Mouse (Mus musculus) CH12.LX (cell line): ENCODE measurements around the gene Syt1. TPM values are rescaled to one million over a fixed set of nuclear protein-coding genes. Genes with fewer than 3 reads are reported as not detected.

ENCODE experiments used
- DNase-seq: peaks from one replicate; pipeline ENCODE4 v3.0.0-alpha.2; 2013; ENCODE audit errors: extremely low read depth
- H3K27ac ChIP-seq: 2 replicates; pipeline ENCODE4 v1.5.1; 2012; ENCODE audit warnings: low read depth, mild to moderate bottlenecking, control low read depth, moderate library complexity; ENCODE audit not compliant: insufficient read depth
- H3K27me3 ChIP-seq: replicated peaks from 2 replicates; pipeline ENCODE3; 2012; ENCODE audit warnings: inconsistent platforms
- H3K36me3 ChIP-seq, 2 experiments: replicated peaks in 1 of 2; 2 replicates each; pipeline versions ENCODE3 to v1.6.1; 2012; ENCODE audit warnings: inconsistent platforms in 1 of 2, low read length in 1 of 2, mild to moderate bottlenecking in 1 of 2, mixed read lengths in 1 of 2, moderate library complexity in 1 of 2; ENCODE audit not compliant: control insufficient read depth in 1 of 2, insufficient read depth in 1 of 2
- H3K4me1 ChIP-seq, 2 experiments: 2 replicates each; pipeline ENCODE4 v1.6.1; 2012; ENCODE audit warnings: inconsistent platforms in 1 of 2, moderate library complexity in 1 of 2; ENCODE audit not compliant: insufficient read depth in 2 of 2, control insufficient read depth in 1 of 2
- H3K4me2 ChIP-seq: 2 replicates; pipeline ENCODE4 v1.6.1; 2012; ENCODE audit warnings: low read depth, mild to moderate bottlenecking, control low read depth; ENCODE audit not compliant: poor library complexity, insufficient read depth, severe bottlenecking
- H3K4me3 ChIP-seq, 3 experiments: fragments of 150-350 bp in 1 of 3; sonication (generic) in 1 of 3; replicated peaks in 1 of 3; 2 replicates each; pipeline versions ENCODE3 to v1.5.1; 2011 to 2012; ENCODE audit warnings: low read depth in 2 of 3, low read length in 2 of 3, mild to moderate bottlenecking in 2 of 3, moderate library complexity in 2 of 3, control low read depth in 1 of 3, improper control_type of control experiment in 1 of 3, inconsistent platforms in 1 of 3, mixed read lengths in 1 of 3; ENCODE audit not compliant: poor library complexity in 1 of 3
- H3K79me2 ChIP-seq: replicated peaks from 2 replicates; pipeline ENCODE4 v1.6.1; 2012; ENCODE audit warnings: mild to moderate bottlenecking, moderate library complexity; ENCODE audit not compliant: control insufficient read depth, poor library complexity, insufficient read depth, severe bottlenecking; ENCODE audit errors: extremely low read depth
- H3K9ac ChIP-seq: 2 replicates; pipeline ENCODE4 v1.6.1; 2012; ENCODE audit warnings: low read depth, mild to moderate bottlenecking, control low read depth, moderate library complexity; ENCODE audit not compliant: insufficient read depth
- H3K9me3 ChIP-seq: replicated peaks from 2 replicates; pipeline ENCODE3; 2012; ENCODE audit warnings: low read length, inconsistent platforms, mixed read lengths
- BHLHE40 ChIP-seq: IDR thresholded peaks from 2 replicates; pipeline ENCODE4 v1.6.1; 2011; ENCODE audit warnings: mild to moderate bottlenecking, low read depth, low read length, improper control_type of control experiment
- CHD1 ChIP-seq: IDR thresholded peaks from 2 replicates; pipeline ENCODE4 v1.6.1; 2012; ENCODE audit warnings: low read depth, low read length, improper control_type of control experiment, inconsistent platforms
- CTCF ChIP-seq, 2 experiments: IDR thresholded peaks in 1 of 2; conservative IDR thresholded peaks in 1 of 2; 2 replicates each; pipeline ENCODE4 v1.5.1; 2011 to 2012; ENCODE audit warnings: low read depth in 2 of 2, low read length in 2 of 2, improper control_type of control experiment in 1 of 2, inconsistent platforms in 1 of 2, mild to moderate bottlenecking in 1 of 2, moderate library complexity in 1 of 2
- E2F4 ChIP-seq: IDR thresholded peaks from 2 replicates; pipeline ENCODE4 v1.6.1; 2011; ENCODE audit warnings: low read depth, low read length, improper control_type of control experiment; ENCODE audit not compliant: insufficient replicate concordance
- EP300 ChIP-seq: IDR thresholded peaks from 2 replicates; pipeline ENCODE4 v1.6.1; 2011; ENCODE audit warnings: low read length, improper control_type of control experiment
- ETS1 ChIP-seq: conservative IDR thresholded peaks from 2 replicates; pipeline ENCODE4 v1.6.1; 2012; ENCODE audit warnings: low read depth, mild to moderate bottlenecking, inconsistent platforms, low read length, improper control_type of control experiment, moderate library complexity
- GABPA ChIP-seq: IDR thresholded peaks from 2 replicates; pipeline ENCODE4 v1.6.1; 2012; ENCODE audit warnings: low read depth, low read length, improper control_type of control experiment, inconsistent platforms; ENCODE audit not compliant: insufficient replicate concordance
- IRF4 ChIP-seq: IDR thresholded peaks from 2 replicates; pipeline ENCODE4 v1.6.1; 2014; ENCODE audit warnings: low read depth, mild to moderate bottlenecking, inconsistent platforms, low read length, improper control_type of control experiment
- JUN ChIP-seq: IDR thresholded peaks from 2 replicates; pipeline ENCODE4 v1.6.1; 2011; ENCODE audit warnings: low read depth, mild to moderate bottlenecking, low read length, improper control_type of control experiment, moderate library complexity; ENCODE audit not compliant: insufficient read depth
- JUND ChIP-seq: conservative IDR thresholded peaks from 2 replicates; pipeline ENCODE4 v1.6.1; 2011; ENCODE audit warnings: low read depth, low read length, improper control_type of control experiment
- MAFK ChIP-seq: IDR thresholded peaks from 2 replicates; pipeline ENCODE4 v1.6.1; 2011; ENCODE audit warnings: low read length, improper control_type of control experiment; ENCODE audit not compliant: insufficient replicate concordance
- MAX ChIP-seq: IDR thresholded peaks from 2 replicates; pipeline ENCODE4 v1.6.1; 2011; ENCODE audit warnings: low read length, improper control_type of control experiment
- MEF2A ChIP-seq: IDR thresholded peaks from 2 replicates; pipeline ENCODE4 v1.6.1; 2014; ENCODE audit warnings: low read depth, mild to moderate bottlenecking, inconsistent platforms, low read length, improper control_type of control experiment, borderline replicate concordance
- NELFE ChIP-seq: IDR thresholded peaks from 2 replicates; pipeline ENCODE4 v1.6.1; 2011; ENCODE audit warnings: low read depth, low read length, improper control_type of control experiment
- NRF1 ChIP-seq: IDR thresholded peaks from 2 replicates; pipeline ENCODE4 v1.6.1; 2014; ENCODE audit warnings: low read depth, mild to moderate bottlenecking, inconsistent platforms, low read length, improper control_type of control experiment, moderate library complexity
- PAX5 ChIP-seq: IDR thresholded peaks from 2 replicates; pipeline ENCODE4 v1.6.1; 2012; ENCODE audit warnings: low read length, inconsistent platforms, mixed read lengths
- POLR2A ChIP-seq: IDR thresholded peaks from 2 replicates; pipeline ENCODE4 v1.6.1; 2011; ENCODE audit warnings: low read depth, mild to moderate bottlenecking, improper control_type of control experiment, low read length
- POLR2AphosphoS2 ChIP-seq: IDR thresholded peaks from 2 replicates; pipeline ENCODE4 v1.6.1; 2011; ENCODE audit warnings: low read depth, low read length, improper control_type of control experiment
- SIN3A ChIP-seq: IDR thresholded peaks from 2 replicates; pipeline ENCODE4 v1.6.1; 2012; ENCODE audit warnings: low read length, improper control_type of control experiment, inconsistent platforms
- TBP ChIP-seq: conservative IDR thresholded peaks from 2 replicates; pipeline ENCODE4 v1.6.1; 2011; ENCODE audit warnings: low read depth, low read length, improper control_type of control experiment
- TCF12 ChIP-seq: IDR thresholded peaks from 2 replicates; pipeline ENCODE4 v1.6.1; 2014; ENCODE audit warnings: low read depth, mild to moderate bottlenecking, inconsistent platforms, low read length, improper control_type of control experiment
- USF1 ChIP-seq: IDR thresholded peaks from 2 replicates; pipeline ENCODE4 v1.6.1; 2014; ENCODE audit warnings: low read depth, mild to moderate bottlenecking, inconsistent platforms, low read length, improper control_type of control experiment
- ZC3H11A ChIP-seq: IDR thresholded peaks from 2 replicates; pipeline ENCODE4 v1.6.1; 2012; ENCODE audit warnings: low read depth, mild to moderate bottlenecking, inconsistent platforms, low read length, improper control_type of control experiment
- ZKSCAN1 ChIP-seq: IDR thresholded peaks from 2 replicates; pipeline ENCODE4 v1.6.1; 2012; ENCODE audit warnings: low read depth, inconsistent platforms, low read length, improper control_type of control experiment, borderline replicate concordance
- ZMIZ1 ChIP-seq: IDR thresholded peaks from 2 replicates; pipeline ENCODE4 v1.6.1; 2012; ENCODE audit warnings: low read depth, mild to moderate bottlenecking, inconsistent platforms, low read length, improper control_type of control experiment
- ZNF384 ChIP-seq: IDR thresholded peaks from 2 replicates; pipeline ENCODE4 v1.6.1; 2012; ENCODE audit warnings: low read depth, low read length, improper control_type of control experiment, inconsistent platforms
- dilution Hi-C: fragments of 300-500 bp; cut with MboI; formaldehyde crosslinking; loops from 2 replicates; pipeline ENCODE4 v1.14.3; 2020; ENCODE audit warnings: low sequenced_read_pairs; ENCODE audit not compliant: extremely low pct_unique_long_range_greater_than_20kb, extremely low pct_ligation_motif_present
- in situ Hi-C: fragments of 300-500 bp; cut with MboI; formaldehyde crosslinking; loops from 3 replicates; pipeline ENCODE4 v1.14.3; 2019; ENCODE audit warnings: low sequenced_read_pairs, low pct_ligation_motif_present, low pct_unique_long_range_greater_than_20kb, mixed read lengths
- polyA plus RNA-seq: library from polyadenylated mRNA; unstranded; fragments of >175 nt; gene quantifications from 2 replicates; pipeline ENCODE4 v1.2.1, GENCODE M21; 2012; ENCODE audit warnings: low read depth; ENCODE audit not compliant: insufficient read length
- total RNA-seq, 2 experiments: library from RNA; depleted of rRNA; stranded (reverse); fragments of 300-350 nt in 1 of 2; fragments of >200 nt in 1 of 2; gene quantifications; 2 replicates each; pipeline ENCODE4 v1.2.3; 2012 to 2014

Syt1 gene
- total and polyA plus RNA-seq, 3 experiments, result not detected

GRCm38 (mm10) chr10:108579396-108579795 lies 431.4 kb downstream of the Syt1 start:
- no peak for DNase-seq

GRCm38 (mm10) chr10:108577611-108578010 lies 433.2 kb downstream of the Syt1 start:
- Histone ChIP-seq H3K9me3 (no peaks in the 10 kb centered on the region), H3K79me2 (no peaks in the 10 kb centered on the region), H3K4me1 (peaks cover 0 to 6% of the 10 kb centered on the region in 2 experiments; a peak in 2 of 4 replicates), H3K27ac (no peak overlapping the region), H3K27me3 (no peaks in the 10 kb centered on the region), H3K4me2 (no peak overlapping the region), H3K9ac (no peak overlapping the region), H3K4me3 (no peak overlapping the region), H3K36me3 (no peaks in the 10 kb centered on the region)
- in situ Hi-C loops, result no loop called here
- TF ChIP-seq TBP (no peak), MAFK (no peak), IRF4 (no peak), JUN (no peak), ZC3H11A (no peak), CHD1 (no peak), POLR2A (no peak), POLR2AphosphoS2 (no peak), PAX5 (no peak), JUND (no peak), ETS1 (no peak), E2F4 (no peak)
- dilution Hi-C loops, result no loop called here
- DNase-seq, result no peak

More at GRCm38 (mm10) chr10:108579396-108579795, 431.4 kb downstream of the Syt1 start:
- H3K27ac ChIP-seq, result no peak overlapping the region
- peaks cover 0 to 6% of the 10 kb centered on the region in 2 experiments; a peak in 2 of 4 replicates for H3K4me1 ChIP-seq
- no peak overlapping the region for H3K4me2 ChIP-seq
- no peaks in the 10 kb centered on the region for H3K27me3 ChIP-seq
- dilution Hi-C loops, result no loop called here
- in situ Hi-C loops, result no loop called here
- no peak overlapping the region for H3K9ac ChIP-seq
- no peak for TF ChIP-seq MAFK
- TF ChIP-seq MEF2A, result no peak
- TF ChIP-seq BHLHE40, result no peak
- TF ChIP-seq USF1, result no peak
- H3K79me2 ChIP-seq, result no peaks in the 10 kb centered on the region
- H3K9me3 ChIP-seq, result no peaks in the 10 kb centered on the region
- H3K36me3 ChIP-seq, result no peaks in the 10 kb centered on the region
- no peak overlapping the region for H3K4me3 ChIP-seq

- no peaks in the 10 kb centered on the region for H3K4me1 ChIP-seq
- no peak overlapping the region for H3K4me2 ChIP-seq
- H3K36me3 ChIP-seq, result no peaks in the 10 kb centered on the region
- no peaks in the 10 kb centered on the region for H3K9me3 ChIP-seq
- no peaks in the 10 kb centered on the region for H3K79me2 ChIP-seq
- DNase-seq, result no peak
- no peak overlapping the region for H3K4me3 ChIP-seq
- no peak overlapping the region for H3K9ac ChIP-seq
- dilution Hi-C loops, result no loop called here
- H3K27me3 ChIP-seq, result no peaks in the 10 kb centered on the region
- in situ Hi-C loops, result no loop called here
- no peak overlapping the region for H3K27ac ChIP-seq
- TF ChIP-seq ZMIZ1, result no peak
- no peak for TF ChIP-seq MAX
- no peak for TF ChIP-seq TCF12
- no peak for TF ChIP-seq ZKSCAN1
- no peak for TF ChIP-seq ETS1
- TF ChIP-seq EP300, result no peak
- TF ChIP-seq NELFE, result no peak
- TF ChIP-seq USF1, result no peak
- no peak for TF ChIP-seq BHLHE40
- TF ChIP-seq GABPA, result no peak
- no peak for TF ChIP-seq CHD1
- TF ChIP-seq ZNF384, result no peak
- no peak for TF ChIP-seq SIN3A
- TF ChIP-seq NRF1, result no peak
- no peak for TF ChIP-seq CTCF (conservative IDR thresholded peaks at IDR 0.05 in 1 of 2, IDR thresholded peaks at IDR 0.05 in 1 of 2; ENCODE audit: low read depth in 2 of 2, low read length in 2 of 2)
Observed at GRCm38 (mm10) chr10:108572764-108573163, 438.0 kb downstream of the Syt1 start.
